In the genomic region with DNA sequence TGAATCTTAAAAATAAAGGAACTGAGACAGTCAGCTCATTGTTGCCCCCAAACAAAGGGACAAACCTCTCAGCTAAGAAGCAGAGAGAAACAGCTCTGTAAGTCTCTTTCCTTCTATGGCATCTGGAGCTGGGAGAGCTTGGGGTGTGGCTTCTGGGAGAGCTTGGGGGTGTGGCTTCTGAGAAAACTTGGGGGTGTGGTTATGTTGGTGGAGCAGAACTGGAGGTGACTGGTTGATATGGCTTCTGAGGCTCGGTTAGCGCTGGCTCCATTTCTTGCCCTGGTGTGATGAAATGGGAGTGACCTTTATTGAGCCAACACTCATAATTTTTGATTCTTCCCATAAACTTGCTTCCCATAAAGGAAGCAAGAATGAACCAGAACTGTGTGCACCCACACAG, we compare ENCODE assay signal across 10 mouse cellular contexts. TPM values are rescaled to one million over a fixed set of nuclear protein-coding genes. Genes with fewer than 3 reads are reported as not detected.
DNase-seq lines count a peak whose midpoint lies in the region; ATAC-seq and TF ChIP-seq lines count a peak whose summit lies in the region.
"Had no signal": no experiment of that assay in that cellular context is flagged by ENCODE, and none has a peak within 500 bp of the region (broad histone marks: within the 10 kb centered on the region; RNA-seq: fewer than 3 reads in every experiment).

No protein-coding gene starts in this region.

- WGBS in kidney, embryonic 14.5 days: 45% methylated on average over 2 of the region's 2 CpGs
- WGBS in lung, postnatal 0 days: 31% methylated on average over 2 of the region's 2 CpGs

- no peak overlapping the region for H3K4me2 ChIP-seq in kidney, embryonic 14.5 days (replicated peaks; ENCODE audit: low read depth, low read length)
- H3K4me2 ChIP-seq in lung, postnatal 0 days (replicated peaks; ENCODE audit: low read depth, low read length): no peak overlapping the region
- H3K4me2 ChIP-seq: embryonic facial prominence, embryonic 13.5 days had no signal

- TF ChIP-seq CTCF in lung, postnatal 0 days (IDR thresholded peaks at IDR 0.05): no peak

- no peaks in the 10 kb centered on the region for H3K4me1 ChIP-seq in kidney, embryonic 14.5 days (ENCODE audit: control insufficient read depth, insufficient read depth, low read length)
- no peaks in the 10 kb centered on the region for H3K4me1 ChIP-seq in lung, postnatal 0 days (ENCODE audit: insufficient read depth, low read depth, low read length)

- no peak overlapping the region for H3K9ac ChIP-seq in kidney, embryonic 14.5 days (ENCODE audit: low read depth, low read length)
- H3K9ac ChIP-seq in lung, postnatal 0 days (replicated peaks; ENCODE audit: low read depth): no peak overlapping the region
- H3K9ac ChIP-seq: embryonic facial prominence, embryonic 13.5 days had no signal

- ATAC-seq in kidney, embryonic 14.5 days (ENCODE audit: low FRiP score, low TSS enrichment): peak; percentile 69; the same call in 1 of the 2 replicates
- ATAC-seq in lung, postnatal 0 days: peak; percentile 70
- no peak for ATAC-seq in granulocyte monocyte progenitor cell, adult 5-6 weeks (replicated peaks; ENCODE audit: poor library complexity, severe bottlenecking)

- no peaks in the 10 kb centered on the region for H3K27me3 ChIP-seq in kidney, embryonic 14.5 days (ENCODE audit: control insufficient read depth, insufficient read depth, low read length)
- H3K27me3 ChIP-seq in lung, postnatal 0 days (replicated peaks; ENCODE audit: insufficient read depth, low read length): no peaks in the 10 kb centered on the region

- H3K27ac ChIP-seq in kidney, embryonic 14.5 days (ENCODE audit: low read depth, low read length): no peak overlapping the region
- no peak overlapping the region for H3K27ac ChIP-seq in lung, postnatal 0 days (ENCODE audit: low read length)
- H3K27ac ChIP-seq: embryonic facial prominence, embryonic 13.5 days had no signal

- DNase-seq in embryo, embryonic 10 days (ENCODE audit: low spot score): peak; percentile 47
- DNase-seq in embryo, embryonic 9.5 days (ENCODE audit: extremely low spot score): no peak
- DNase-seq in ZHBTc4 (ENCODE audit: low read depth, low spot score): peak; percentile 84
- peak; percentile 83 for DNase-seq in lung, postnatal 0 days (ENCODE audit: low spot score)
- DNase-seq in layer of hippocampus, postnatal 25 days (ENCODE audit: extremely low spot score in 1 of 2, low spot score in 1 of 2): no peak
- no peak for DNase-seq in thymus, postnatal 25 days

- H3K36me3 ChIP-seq in kidney, embryonic 14.5 days (ENCODE audit: control insufficient read depth, insufficient read depth, low read length): no peaks in the 10 kb centered on the region
- no peaks in the 10 kb centered on the region for H3K36me3 ChIP-seq in lung, postnatal 0 days (ENCODE audit: insufficient read depth, low read length)
- H3K36me3 ChIP-seq: embryonic facial prominence, embryonic 13.5 days had no signal

- H3K4me3 ChIP-seq in kidney, embryonic 14.5 days (ENCODE audit: low read length): no peak overlapping the region
- no peak overlapping the region for H3K4me3 ChIP-seq in lung, postnatal 0 days (ENCODE audit: low read depth, low read length)
- H3K4me3 ChIP-seq: embryonic facial prominence, embryonic 13.5 days had no signal

- TF ChIP-seq EP300 in lung, postnatal 0 days (IDR thresholded peaks at IDR 0.05): no peak

- H3K9me3 ChIP-seq in kidney, embryonic 14.5 days (ENCODE audit: control insufficient read depth, low read length): no peaks in the 10 kb centered on the region
- H3K9me3 ChIP-seq in lung, postnatal 0 days (ENCODE audit: low read length): no peaks in the 10 kb centered on the region
- H3K9me3 ChIP-seq: embryonic facial prominence, embryonic 13.5 days had no signal

RNA-seq across cellular contexts. Expression of gene Kcne1, which starts 10.0 kb away (rescaled TPM):
- 0.85 and 1.5 TPM in 2 replicates for polyA plus RNA-seq in kidney, embryonic 14.5 days (2014; fragmentation: Nextera tagmentation; extraction: Ambion mirVana)
- polyA plus RNA-seq in lung, postnatal 0 days (2015; fragmentation: Nextera tagmentation; extraction: Ambion mirVana): 0.14 TPM in 1 of 2 replicates, not detected in the other
- not detected for total RNA-seq in layer of hippocampus, postnatal 25 days (2021)
- total RNA-seq in granulocyte monocyte progenitor cell, adult 5-6 weeks (2014; fragmentation: Nextera tagmentation): not detected in 2 replicates
- not detected in 2 replicates for total RNA-seq in granulocyte monocyte progenitor cell, adult 5-6 weeks (2017)

RNA-seq across cellular contexts. Expression of gene Fam243, which starts 48.0 kb away (rescaled TPM):
- polyA plus RNA-seq in kidney, embryonic 14.5 days (2014; fragmentation: Nextera tagmentation; extraction: Ambion mirVana): 0.08 TPM in 1 of 2 replicates, not detected in the other
- not detected in 2 replicates for polyA plus RNA-seq in lung, postnatal 0 days (2015; fragmentation: Nextera tagmentation; extraction: Ambion mirVana)
- total RNA-seq in layer of hippocampus, postnatal 25 days (2021): not detected
- total RNA-seq in granulocyte monocyte progenitor cell, adult 5-6 weeks (2014; fragmentation: Nextera tagmentation): not detected in 2 replicates
- total RNA-seq in granulocyte monocyte progenitor cell, adult 5-6 weeks (2017): not detected in 2 replicates
- polyA plus RNA-seq: embryonic facial prominence, embryonic 13.5 days; neural tube, embryonic 14.5 days had no signal

Comparison
In these comparisons a context has a peak if more than half of its experiments do, and no peak if none do; other contexts are left out.
1. DNase-seq: peak in embryo, embryonic 10 days (single experiment), ZHBTc4 (single experiment) and lung, postnatal 0 days (single experiment); none in embryo, embryonic 9.5 days (single experiment), layer of hippocampus, postnatal 25 days (0 of 2) and thymus, postnatal 25 days (single experiment).